Mouse (Mus musculus): ENCODE results near the gene Clec3b.

The Clec3b gene

GRCm38 (mm10) chr9:123150241-123151020 is at the start of gene Clec3b:
Gene Clec3b, plus strand, starts transcription at chr9:123150946.
- DNase-seq (ENCODE audit: low spot score), result no peak

GRCm38 (mm10) chr9:123103425-123103824 is 47.3 kb upstream of the Clec3b start:
- DNase-seq (ENCODE audit: low spot score), result no peak

DNA sequence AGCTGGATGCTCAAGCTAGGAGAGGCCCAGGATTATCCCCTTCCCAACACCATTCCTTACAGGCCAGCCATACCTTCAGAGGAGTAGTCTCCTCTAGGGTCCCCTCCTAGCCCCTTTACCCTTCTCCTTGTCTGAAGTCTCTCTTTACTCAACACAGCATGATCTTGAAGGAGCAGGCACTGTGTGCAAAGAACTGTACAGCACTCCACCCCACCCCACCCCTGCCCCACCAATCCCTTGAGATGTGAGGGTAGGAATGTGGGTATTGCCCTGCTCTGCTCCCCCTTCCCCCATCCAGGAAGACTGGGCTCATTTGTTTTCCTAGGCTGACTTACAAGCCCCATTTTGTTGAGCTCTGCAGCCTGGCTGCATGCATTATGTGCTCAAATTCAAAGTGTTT is 46.4 kb upstream of the Clec3b start:
- DNase-seq (ENCODE audit: low spot score), result no peak

DNA sequence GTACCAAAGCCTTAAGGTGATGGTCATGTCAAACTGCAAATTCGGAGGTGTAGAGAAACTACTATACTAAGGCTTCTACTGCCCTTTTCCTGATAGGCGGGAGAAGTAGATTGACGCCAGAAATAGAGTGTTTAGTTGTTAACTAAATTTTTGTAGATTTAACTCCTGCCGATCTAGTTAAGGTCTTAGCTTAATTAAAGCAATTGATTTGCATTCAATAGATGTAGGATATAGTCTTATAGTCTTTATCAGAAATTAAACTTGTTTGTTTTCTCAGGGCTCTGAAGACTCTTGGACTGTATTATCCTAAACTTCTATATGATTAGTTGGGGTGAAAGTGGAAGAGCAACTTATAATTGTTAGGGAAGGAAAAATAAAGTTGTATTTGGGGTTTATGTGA is 43.6 kb upstream of the Clec3b start:
- no peak for DNase-seq (ENCODE audit: low spot score)

GRCm38 (mm10) chr9:123109188-123109587 is 41.6 kb upstream of the Clec3b start:
- DNase-seq (ENCODE audit: low spot score), result no peak

DNA sequence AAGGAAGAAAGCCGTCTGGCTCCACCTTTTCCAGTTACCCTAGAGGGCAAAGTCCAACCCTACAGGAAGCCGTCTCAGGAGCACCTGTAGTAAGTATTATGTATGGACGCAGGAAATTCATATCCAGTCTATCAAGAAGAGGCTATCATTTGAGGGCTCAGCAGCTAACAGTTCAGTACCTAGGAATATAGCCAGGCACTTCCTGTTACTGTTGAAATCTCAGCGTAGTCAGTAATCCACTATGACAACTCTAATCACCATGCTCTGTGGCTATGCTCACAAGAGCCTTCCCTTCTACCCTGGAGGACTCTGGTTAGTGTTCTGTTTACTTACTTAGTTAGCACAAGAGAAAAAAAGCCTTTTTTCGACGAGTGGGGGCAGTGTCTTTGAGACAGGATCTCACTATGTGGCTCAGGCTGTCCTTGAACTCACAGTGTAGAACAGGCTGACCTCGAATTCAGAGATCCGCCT is 39.0 kb upstream of the Clec3b start:
- no peak for DNase-seq (ENCODE audit: low spot score)

DNA sequence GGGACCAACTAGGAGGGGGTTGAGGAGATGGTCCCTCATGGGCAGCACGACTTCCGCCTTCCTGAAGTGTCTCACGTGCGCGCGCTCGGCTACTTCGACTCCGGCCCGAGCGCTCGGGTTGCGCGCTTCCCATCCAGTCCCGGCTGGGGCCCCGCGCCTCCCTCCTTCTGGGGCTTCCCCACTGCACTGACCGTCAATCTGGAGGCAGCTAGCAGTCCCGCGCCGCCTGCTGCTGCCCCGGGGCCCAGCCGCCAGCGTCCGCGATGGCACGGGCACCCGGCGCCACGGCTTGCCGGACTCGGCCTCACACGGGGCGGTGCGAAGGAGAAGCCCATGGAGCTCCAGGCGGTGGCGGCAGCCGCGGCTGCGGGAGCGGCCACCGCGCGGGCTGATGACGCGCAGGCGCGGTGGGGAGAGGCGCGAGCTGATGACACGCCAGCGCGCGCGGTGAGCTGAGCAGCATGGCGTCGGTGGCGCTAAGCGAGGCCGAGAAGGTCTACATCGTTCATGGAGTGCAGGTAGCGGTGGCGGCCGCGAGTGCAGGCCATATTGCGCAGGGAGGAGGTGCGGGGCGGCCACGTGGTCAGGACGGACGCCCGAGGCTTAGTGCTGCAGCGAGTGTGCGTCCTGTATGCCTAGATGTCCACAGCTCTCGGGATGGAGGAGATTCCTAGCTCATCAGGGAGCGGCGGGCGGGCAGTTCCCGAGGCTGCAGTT is 37.8 kb upstream of the Clec3b start, which contains the start of the genes Zdhhc3 and Exosc7:
Gene Zdhhc3, minus strand, starts transcription at position 401 of the 717 bp plus-strand sequence.
Gene Exosc7, plus strand, starts transcription at position 411 of the 717 bp plus-strand sequence.
- peak; percentile 51 for DNase-seq (ENCODE audit: low spot score)

DNA sequence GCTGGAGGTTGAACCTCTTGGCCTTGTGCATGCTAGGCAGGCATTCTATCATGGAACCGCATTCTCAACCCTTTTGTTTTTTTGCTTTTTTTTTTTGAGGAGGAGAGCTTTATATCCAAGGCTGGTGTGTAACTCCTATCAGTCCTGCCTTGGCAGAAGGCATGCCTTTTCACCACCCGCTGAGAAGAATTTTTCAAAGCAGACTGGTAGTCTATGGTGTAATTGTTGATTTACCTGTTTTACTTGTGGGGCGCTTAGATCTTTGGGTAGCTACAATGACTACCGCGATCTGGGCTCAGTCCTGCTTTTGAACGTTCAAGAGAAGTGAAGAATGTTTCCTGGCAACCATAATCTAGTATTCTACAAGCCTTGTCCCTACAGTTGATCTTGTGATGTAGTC is 36.8 kb upstream of the Clec3b start:
- no peak for DNase-seq (ENCODE audit: low spot score)

DNA sequence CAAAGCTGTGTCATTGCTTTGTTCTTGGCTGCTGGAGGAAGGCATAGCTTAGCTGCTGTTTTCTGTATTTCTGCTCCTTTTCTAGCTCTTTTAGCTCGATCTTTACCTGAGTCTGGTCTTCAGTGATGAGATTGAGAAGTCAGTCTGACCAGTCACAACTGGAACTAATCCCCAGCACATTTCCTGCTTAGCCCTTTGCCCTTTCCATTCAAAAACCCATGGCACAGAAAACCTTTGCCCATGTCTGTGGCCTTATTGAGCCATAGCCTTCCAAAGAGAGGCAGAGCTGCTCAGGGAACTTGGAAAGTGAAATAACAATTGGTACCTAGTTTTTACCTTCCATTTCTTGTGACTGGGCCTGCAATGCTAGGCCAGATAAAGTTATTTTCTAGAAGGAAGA is 35.2 kb upstream of the Clec3b start:
- DNase-seq (ENCODE audit: low spot score), result no peak

GRCm38 (mm10) chr9:123123017-123123416 is 27.7 kb upstream of the Clec3b start:
- DNase-seq (ENCODE audit: low spot score), result no peak

- DNase-seq (ENCODE audit: low spot score), result no peak
These were observed 27.0 kb upstream of the Clec3b start for GRCm38 (mm10) chr9:123123571-123124412.

- no peak for DNase-seq (ENCODE audit: low spot score)
These were observed 26.2 kb upstream of the Clec3b start for GRCm38 (mm10) chr9:123124413-123124981.

- DNase-seq (ENCODE audit: low spot score), result no peak
These were observed 23.1 kb upstream of the Clec3b start for GRCm38 (mm10) chr9:123127663-123128062.

DNA sequence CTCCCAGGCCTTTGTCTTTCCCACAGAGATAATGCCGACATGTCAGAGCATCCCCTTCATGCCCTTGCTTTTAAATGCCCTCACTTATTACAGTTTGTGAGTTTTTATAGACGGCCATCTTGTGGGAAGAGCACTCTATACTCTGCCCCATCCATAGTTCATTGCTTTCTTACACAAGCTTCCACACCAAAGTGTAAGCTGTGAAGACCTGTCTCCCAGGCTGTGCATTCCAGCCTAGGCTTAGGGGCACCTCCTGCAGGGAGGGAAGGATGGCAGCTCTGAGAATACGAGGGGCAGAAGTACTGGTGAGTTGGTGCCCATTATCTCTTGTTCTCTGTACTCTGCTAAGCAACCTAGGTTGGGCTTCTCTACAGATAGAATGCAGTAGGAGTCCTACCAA is 17.8 kb upstream of the Clec3b start:
- no peak for DNase-seq (ENCODE audit: low spot score)

DNA sequence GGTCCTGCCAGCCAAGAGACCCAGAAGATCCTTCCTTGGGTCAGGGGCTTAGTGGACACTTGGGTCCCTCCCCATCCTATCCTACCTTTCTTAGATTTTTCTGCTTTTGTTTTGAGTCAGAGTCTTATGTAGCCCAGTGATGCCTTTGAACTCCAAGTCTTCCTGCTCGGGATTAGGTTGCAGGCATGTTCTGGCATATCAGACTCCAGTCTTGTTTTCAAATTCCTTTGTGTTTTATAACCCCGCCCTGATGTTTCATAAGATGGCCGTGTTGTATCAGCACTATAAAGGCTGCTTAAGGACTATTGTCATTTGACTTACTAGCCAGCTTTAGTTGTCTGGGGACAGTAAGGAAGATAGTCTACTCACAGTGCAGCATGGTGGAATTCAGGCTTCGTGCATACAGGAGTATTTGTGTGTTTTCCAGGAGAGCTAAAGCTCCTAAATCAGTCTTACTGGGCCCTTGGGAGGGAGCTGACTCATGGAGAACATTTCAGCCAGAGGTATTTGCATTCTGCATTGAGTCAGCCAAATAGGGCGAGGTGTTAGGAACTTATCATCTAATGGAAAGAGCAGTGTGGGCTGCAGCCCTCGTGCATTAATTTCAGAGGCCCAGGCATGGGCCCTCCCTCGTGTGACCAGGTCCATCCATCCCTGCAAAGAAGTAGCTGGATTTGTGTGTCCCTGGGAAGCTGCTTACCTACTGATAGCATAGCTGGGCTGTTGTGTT is 13.6 kb upstream of the Clec3b start:
- DNase-seq (ENCODE audit: low spot score), result no peak

DNA sequence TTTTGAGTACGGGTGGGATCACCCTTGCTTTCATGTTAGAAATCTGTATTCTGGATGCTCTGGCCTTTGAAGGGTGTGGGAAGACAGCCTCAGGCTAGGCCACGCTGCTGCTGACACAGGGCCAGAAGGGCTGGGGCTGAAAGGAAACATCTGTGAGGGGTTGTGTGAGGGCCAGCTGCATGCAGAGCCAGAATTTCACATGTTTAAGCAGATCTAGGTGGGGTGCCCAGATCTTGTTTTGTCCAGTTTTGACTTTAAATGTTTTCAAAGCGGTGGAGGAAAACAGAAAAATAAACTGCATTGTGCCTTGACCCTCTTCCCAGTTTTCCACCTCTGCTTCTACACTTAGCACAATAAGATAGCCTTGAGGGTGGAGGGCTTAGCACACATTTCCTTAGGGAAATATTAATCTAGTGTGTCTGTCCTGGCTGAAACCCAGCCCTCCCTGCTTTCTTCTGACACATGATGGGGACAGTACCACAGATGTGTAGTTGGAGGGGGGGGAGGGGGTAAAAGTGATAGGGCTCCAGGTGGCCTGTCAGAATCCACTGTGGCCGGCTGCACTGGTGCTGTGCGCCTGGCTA is 11.8 kb upstream of the Clec3b start:
- DNase-seq (ENCODE audit: low spot score), result no peak

DNA sequence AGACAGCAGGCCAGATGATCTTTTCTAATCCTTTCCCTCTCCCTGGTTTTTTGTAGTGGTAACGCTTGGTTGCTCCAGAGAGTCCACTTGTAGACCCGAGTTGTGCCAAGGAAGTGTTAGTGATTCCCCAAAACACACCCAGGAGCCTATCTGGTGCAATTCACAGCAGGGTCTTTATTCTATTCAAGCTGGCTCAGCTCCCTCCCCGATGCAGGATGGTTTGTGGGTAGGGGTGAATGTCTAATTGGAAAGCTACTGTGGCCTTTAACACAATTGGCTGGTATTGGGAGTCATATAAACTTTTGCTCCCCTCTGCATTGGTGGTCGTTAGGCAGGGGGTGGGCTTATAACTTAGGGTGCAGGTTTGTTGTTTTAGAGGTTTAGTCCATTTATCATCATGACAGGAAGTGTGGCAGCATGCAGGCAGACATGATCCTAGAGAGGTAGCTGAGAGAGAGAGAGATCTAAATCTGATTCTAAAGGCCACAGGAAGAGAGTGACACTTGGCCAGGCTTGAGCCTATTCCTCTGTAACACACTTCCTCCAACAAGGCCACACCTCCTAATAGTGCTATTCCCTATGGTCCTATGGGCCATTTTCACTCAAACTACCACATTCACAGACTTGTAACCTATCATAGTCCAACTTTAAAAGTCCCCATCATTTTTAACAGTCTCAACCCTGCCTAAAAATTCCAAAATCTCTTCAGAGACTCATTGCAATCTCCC is 10.7 kb upstream of the Clec3b start:
- no peak for DNase-seq (ENCODE audit: low spot score)

DNA sequence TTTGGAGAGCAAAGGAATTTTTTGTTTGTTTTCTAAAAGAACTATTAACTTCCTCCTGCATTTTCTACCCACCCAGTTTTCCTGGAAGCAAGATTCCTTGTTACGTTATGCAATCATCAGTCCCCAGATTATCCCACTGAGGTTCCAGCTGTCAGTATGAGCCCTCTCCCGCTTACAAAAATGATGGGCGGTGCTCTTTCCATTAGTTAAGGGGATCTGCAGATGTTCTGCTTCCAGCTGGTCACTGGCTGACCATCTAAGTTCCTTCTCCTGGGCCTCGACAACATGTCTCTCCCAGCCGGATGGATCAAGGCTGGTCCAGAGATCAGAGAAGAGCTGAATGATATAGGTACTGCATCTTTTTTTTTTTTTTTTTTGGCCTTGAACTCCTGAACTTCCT is 2.3 kb upstream of the Clec3b start:
- no peak for DNase-seq (ENCODE audit: low spot score)

GRCm38 (mm10) chr9:123151561-123151960 is 815 bp downstream of the Clec3b start:
- DNase-seq (ENCODE audit: low spot score), result no peak

GRCm38 (mm10) chr9:123152026-123152425 is 1.3 kb downstream of the Clec3b start:
- no peak for DNase-seq (ENCODE audit: low spot score)
